Mouse (Mus musculus) liver, embryonic 15.5 days (tissue): Measurements from ENCODE around the gene Trib3. TPM values are rescaled to one million over a fixed set of nuclear protein-coding genes. Genes with fewer than 3 reads are reported as not detected.

Experiments
- ATAC-seq: fragments of 200-750 bp; cut with Nextera tagmentation; 2 replicates; pipeline ENCODE4 v1.8.0; 2017; ENCODE audit warnings: moderate number of reproducible peaks, mild to moderate bottlenecking, moderate library complexity; ENCODE audit not compliant: insufficient read depth
- H3K27ac ChIP-seq: fragments of 300-500 bp; sonication (generic); replicated peaks from 2 replicates; pipeline ENCODE4 v1.5.1; 2015; ENCODE audit warnings: mild to moderate bottlenecking, inconsistent platforms
- H3K27me3 ChIP-seq: fragments of 300-500 bp; sonication (generic); 2 replicates; pipeline ENCODE4 v1.6.1; 2015; ENCODE audit warnings: mild to moderate bottlenecking, inconsistent platforms
- H3K36me3 ChIP-seq: fragments of 300-500 bp; sonication (generic); replicated peaks from 2 replicates; pipeline ENCODE4 v1.6.1; 2015; ENCODE audit warnings: moderate library complexity, mild to moderate bottlenecking, inconsistent platforms
- H3K4me1 ChIP-seq: fragments of 300-500 bp; sonication (generic); replicated peaks from 2 replicates; pipeline ENCODE4 v1.6.1; 2015; ENCODE audit warnings: inconsistent platforms
- H3K4me2 ChIP-seq: fragments of 300-500 bp; sonication (generic); 2 replicates; pipeline ENCODE4 v1.6.1; 2015; ENCODE audit warnings: moderate library complexity, mild to moderate bottlenecking, inconsistent platforms
- H3K4me3 ChIP-seq: fragments of 300-500 bp; sonication (generic); replicated peaks from 2 replicates; pipeline ENCODE4 v1.5.1; 2015; ENCODE audit warnings: mild to moderate bottlenecking, inconsistent platforms
- H3K9ac ChIP-seq: fragments of 300-500 bp; sonication (generic); 2 replicates; pipeline ENCODE4 v1.6.1; 2015; ENCODE audit warnings: moderate library complexity, mild to moderate bottlenecking, inconsistent platforms
- H3K9me3 ChIP-seq: fragments of 300-500 bp; sonication (generic); replicated peaks from 2 replicates; pipeline ENCODE4 v1.6.1; 2016; ENCODE audit warnings: inconsistent platforms
- WGBS: fragments of 180-500 bp; shearing (Covaris S2); methylation state at CpG from one replicate; pipeline ENCODE4 v1.1.7; 2015; ENCODE audit warnings: mixed read lengths; ENCODE audit not compliant: insufficient replicate concordance; 5-methylcytosine and 5-hydroxymethylcytosine counted together
- polyA plus RNA-seq: library from polyadenylated mRNA; unstranded; fragments of >200 nt; fragmentation: Nextera tagmentation; extraction: Ambion mirVana; gene quantifications from 2 replicates; pipeline ENCODE4 v1.2.1, GENCODE M21; 2015

The Trib3 gene
- polyA plus RNA-seq, 1 experiment from 2014 or later, result 4.4 TPM

DNA sequence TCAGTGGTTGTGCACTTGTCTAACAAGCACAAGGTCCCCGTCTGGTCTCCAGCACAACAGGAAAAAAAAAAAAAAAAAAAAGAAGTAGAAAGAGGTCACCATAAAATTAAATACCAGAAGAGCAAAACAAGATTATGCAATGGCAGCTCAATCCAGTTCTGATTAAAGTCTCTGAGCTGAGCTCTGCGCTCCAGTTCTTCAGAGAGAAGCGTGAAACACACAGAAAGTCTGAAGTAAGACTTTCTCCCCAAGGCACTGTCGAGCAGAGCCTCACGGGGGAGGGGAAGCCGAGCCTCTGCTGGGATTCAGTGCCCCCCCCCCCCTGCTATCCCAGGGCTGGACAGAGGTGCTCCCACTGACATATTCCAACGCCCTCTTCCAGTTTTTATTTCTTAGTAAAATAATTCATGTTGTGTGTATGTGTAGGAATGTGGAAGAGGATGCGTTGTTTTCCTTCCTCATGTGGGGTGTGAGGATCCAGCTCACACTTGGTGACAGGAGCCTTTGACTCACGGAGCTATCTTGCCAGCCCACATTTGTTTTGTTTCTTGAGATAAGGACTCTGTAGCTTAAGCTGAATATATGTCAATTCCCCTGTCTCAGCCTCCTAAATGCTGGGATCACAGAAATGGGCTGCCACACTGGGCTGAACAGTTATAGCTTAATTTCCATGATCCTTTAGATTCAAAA, 3.1 kb upstream of the Trib3 start:
- no peaks in the 10 kb centered on the region for H3K9me3 ChIP-seq
- H3K36me3 ChIP-seq, result no peaks in the 10 kb centered on the region
- peak overlapping the region; percentile 29 for H3K4me3 ChIP-seq
- WGBS, result 15% methylated on average over 9 of the region's 9 CpGs
- H3K4me1 ChIP-seq, result peaks cover 67% of the 10 kb centered on the region
- peak overlapping the region; percentile 23; the same call in 1 of the 2 replicates for H3K9ac ChIP-seq
- peak overlapping the region; percentile 67 for H3K4me2 ChIP-seq
- peaks cover 9% of the 10 kb centered on the region; the same call in 1 of the 2 replicates for H3K27me3 ChIP-seq
- H3K27ac ChIP-seq, result peak overlapping the region; percentile 80
- peak; percentile 71 for ATAC-seq

DNA sequence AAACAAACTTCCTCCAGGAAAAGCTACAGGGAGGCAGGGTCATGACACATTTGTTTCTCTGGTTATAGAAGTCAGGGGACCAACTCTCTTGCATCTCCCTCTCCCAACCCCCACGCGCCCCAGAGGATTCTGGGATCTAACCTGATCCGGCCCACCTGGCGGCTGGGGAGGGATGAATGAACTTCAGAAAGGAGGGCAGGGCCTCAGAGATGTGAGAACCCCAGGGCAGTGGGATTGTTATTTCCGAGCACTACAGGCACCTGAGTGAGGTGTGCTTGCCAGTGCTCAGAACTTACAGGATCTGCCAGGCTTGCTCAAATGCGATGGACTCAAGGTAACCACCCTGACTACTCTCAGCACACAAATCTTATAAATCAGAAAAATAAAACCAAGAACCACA, 1.6 kb upstream of the Trib3 start:
- ATAC-seq, result no peak
- Histone ChIP-seq H3K27ac (no peak overlapping the region), H3K4me1 (peaks cover 67% of the 10 kb centered on the region), H3K4me2 (no peak overlapping the region), H3K9me3 (no peaks in the 10 kb centered on the region), H3K27me3 (peaks cover 9% of the 10 kb centered on the region; the same call in 1 of the 2 replicates), H3K36me3 (no peaks in the 10 kb centered on the region), H3K4me3 (no peak overlapping the region), H3K9ac (no peak overlapping the region)
- 84% methylated on average over 6 of the region's 6 CpGs for whole genome bisulfite sequencing

DNA sequence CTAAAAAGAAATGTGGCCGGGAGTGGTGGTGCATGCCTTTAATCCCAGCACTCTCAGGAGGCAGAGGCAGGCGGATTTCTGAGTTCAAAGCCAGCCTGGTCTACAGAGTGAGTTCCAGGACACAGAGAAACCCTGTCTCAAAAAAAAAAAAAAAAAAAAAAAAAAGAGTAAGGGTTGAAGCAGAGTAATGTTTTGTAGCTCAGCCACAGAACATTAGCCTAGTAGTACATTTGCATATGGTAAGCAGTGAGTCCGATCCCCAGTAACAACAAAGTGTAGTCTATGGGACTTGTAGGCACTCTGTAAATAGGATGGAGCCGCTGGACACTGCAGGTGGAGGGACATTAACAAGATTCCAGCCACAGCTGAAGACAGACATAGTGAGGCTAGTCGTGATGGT, 1.1 kb upstream of the Trib3 start:
- ATAC-seq, result no peak
- H3K9ac ChIP-seq, result no peak overlapping the region
- peaks cover 63% of the 10 kb centered on the region for H3K4me1 ChIP-seq
- H3K4me2 ChIP-seq, result no peak overlapping the region; the same call in 1 of the 2 replicates
- no peak overlapping the region for H3K27ac ChIP-seq
- H3K36me3 ChIP-seq, result no peaks in the 10 kb centered on the region
- 62% methylated on average over 5 of the region's 5 CpGs for WGBS
- H3K9me3 ChIP-seq, result no peaks in the 10 kb centered on the region
- H3K4me3 ChIP-seq, result no peak overlapping the region
- peaks cover 9% of the 10 kb centered on the region; the same call in 1 of the 2 replicates for H3K27me3 ChIP-seq

DNA sequence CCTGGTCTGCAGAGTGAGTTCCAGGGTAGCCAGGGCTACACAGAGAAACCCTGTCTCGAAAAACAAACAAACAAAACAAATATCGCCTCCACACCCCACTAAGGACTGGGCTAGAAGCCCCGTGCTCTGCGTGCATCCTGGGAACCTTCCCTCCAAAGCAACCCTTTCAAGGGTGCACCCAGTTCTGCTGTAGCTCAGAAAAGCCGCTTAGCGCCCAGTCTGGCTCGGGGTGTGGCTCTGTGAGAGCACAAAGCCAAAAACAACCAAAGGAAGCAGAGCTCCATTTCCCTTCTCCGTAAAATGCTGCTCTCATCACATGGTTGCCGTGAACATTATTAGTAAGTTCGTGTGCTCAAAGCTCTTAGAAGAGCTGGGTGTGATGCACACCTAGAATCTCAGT, 529 bp upstream of the Trib3 start:
- H3K4me1 ChIP-seq, result peaks cover 58% of the 10 kb centered on the region
- H3K27ac ChIP-seq, result no peak overlapping the region; the same call in 1 of the 2 replicates
- no peaks in the 10 kb centered on the region for H3K36me3 ChIP-seq
- peak overlapping the region; percentile 69 for H3K4me3 ChIP-seq
- H3K9ac ChIP-seq, result peak overlapping the region; percentile 75
- peaks cover 9% of the 10 kb centered on the region; the same call in 1 of the 2 replicates for H3K27me3 ChIP-seq
- no peaks in the 10 kb centered on the region for H3K9me3 ChIP-seq
- no peak for ATAC-seq
- H3K4me2 ChIP-seq, result peak overlapping the region; percentile 98
- 14% methylated on average over 10 of the region's 10 CpGs for WGBS

DNA sequence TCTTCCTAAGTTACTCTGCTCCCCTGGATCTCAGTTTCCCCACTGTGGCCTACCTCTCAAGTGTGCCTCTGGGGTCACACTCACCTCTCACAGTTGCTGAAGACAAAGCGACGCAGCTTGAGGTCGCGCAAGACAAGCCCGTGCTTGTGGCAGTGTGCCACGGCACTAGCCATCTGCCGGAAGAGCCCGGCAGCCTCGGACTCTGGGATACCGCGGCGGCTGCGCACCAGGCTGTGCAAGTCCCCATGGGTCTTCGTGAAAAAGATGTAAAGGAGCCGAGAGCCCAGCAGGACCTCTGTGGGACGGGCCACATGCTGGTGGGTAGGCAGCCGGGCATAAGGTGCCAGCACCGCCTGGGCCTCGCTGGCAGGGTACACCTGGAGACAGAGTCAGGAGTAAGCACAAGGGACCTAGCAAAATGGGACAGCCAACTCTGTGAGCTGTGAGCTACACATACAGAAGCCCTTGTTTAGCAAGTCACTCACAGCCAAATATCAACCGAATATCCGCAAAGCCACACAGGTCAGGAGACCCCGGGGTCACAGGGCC, 4.1 kb downstream of the Trib3 start:
- Histone ChIP-seq H3K36me3 (no peaks in the 10 kb centered on the region), H3K27ac (no peak overlapping the region), H3K9ac (no peak overlapping the region), H3K27me3 (peaks cover 18% of the 10 kb centered on the region; the same call in 1 of the 2 replicates), H3K4me3 (no peak overlapping the region), H3K9me3 (no peaks in the 10 kb centered on the region), H3K4me1 (peaks cover 26% of the 10 kb centered on the region), H3K4me2 (no peak overlapping the region)
- WGBS, result 84% methylated on average over 22 of the region's 22 CpGs
- no peak for ATAC-seq

DNA sequence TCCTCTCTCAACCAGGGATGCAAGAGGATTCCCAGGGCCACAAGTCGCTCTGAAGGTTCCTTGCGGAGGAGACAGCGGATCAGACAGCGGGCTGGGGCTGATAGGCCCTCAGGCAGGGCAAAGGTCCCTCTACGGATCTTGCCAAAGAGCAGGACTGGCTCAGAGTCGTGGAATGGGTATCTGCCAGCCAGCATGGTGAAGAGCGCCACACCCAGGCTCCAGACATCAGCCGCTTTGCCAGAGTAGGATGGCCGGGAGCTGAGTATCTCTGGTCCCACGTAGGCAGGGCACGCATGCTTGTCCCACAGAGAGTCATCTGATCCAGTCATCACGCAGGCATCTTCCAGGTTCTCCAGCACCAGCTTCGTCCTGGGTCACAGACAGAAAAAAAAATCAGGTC, 5.5 kb downstream of the Trib3 start:
- H3K4me2 ChIP-seq, result no peak overlapping the region
- no peak overlapping the region for H3K9ac ChIP-seq
- peaks cover 21% of the 10 kb centered on the region for H3K4me1 ChIP-seq
- H3K4me3 ChIP-seq, result no peak overlapping the region
- H3K9me3 ChIP-seq, result no peaks in the 10 kb centered on the region
- WGBS, result 79% methylated on average over 13 of the region's 13 CpGs
- peaks cover 21% of the 10 kb centered on the region; the same call in 1 of the 2 replicates for H3K27me3 ChIP-seq
- no peak for ATAC-seq
- no peak overlapping the region for H3K27ac ChIP-seq
- no peaks in the 10 kb centered on the region for H3K36me3 ChIP-seq

DNA sequence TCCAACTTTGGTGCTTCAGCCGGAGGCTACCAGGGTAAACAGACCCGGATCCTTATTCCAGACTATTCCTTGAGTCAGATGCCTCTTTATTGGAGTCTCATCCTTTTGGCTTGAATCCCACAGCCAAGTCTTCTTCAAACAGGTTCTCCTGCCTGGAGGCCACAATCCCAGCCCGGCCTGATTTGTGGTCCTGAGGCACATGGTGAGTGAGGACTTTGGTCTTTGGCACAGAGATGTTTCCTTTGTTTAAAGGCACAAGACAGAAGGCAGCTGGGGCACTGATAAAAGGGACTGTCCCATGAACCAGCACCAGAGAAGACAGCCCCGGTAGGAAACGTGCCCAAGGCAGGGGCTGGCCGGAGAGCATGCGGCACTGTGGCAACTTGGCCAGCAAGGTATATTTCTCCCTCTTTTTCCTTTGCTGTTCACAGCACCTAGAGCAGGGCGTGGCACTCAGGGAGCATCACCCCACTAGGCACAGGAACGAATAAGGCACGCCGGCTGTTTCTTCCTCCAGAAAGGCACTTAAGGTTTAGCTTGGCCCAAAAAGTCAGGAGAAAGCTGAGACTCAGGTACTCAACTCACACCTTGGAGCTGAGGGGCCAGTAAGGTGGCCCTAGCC, 6.1 kb downstream of the Trib3 start:
- Histone ChIP-seq H3K27me3 (peaks cover 15% of the 10 kb centered on the region; the same call in 1 of the 2 replicates), H3K9me3 (no peaks in the 10 kb centered on the region), H3K4me1 (peaks cover 20% of the 10 kb centered on the region), H3K36me3 (no peaks in the 10 kb centered on the region), H3K4me3 (no peak overlapping the region), H3K9ac (no peak overlapping the region), H3K4me2 (no peak overlapping the region), H3K27ac (no peak overlapping the region)
- no peak for ATAC-seq
- WGBS, result 82% methylated on average over 11 of the region's 11 CpGs

DNA sequence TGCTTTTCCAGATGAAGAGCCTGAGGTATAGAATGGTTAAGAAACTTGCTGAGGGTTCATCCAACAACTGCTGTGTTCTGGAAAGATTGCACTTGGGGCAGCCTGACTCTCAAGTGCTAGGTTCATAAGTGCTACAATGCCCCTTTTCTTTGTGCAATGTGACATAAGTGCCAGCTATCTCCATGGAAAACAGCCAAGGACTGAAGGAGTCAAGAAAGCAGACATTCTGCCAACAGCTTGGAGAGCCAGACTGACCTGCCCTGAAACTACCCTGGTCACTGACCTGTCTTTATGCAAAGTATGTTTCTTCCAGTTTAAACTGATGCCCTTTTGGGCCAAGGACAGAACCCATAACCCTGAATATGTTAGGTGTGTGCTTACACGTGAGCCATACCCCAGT, 7.0 kb downstream of the Trib3 start:
- Histone ChIP-seq H3K36me3 (no peaks in the 10 kb centered on the region), H3K4me2 (no peak overlapping the region), H3K9me3 (no peaks in the 10 kb centered on the region), H3K9ac (no peak overlapping the region), H3K27me3 (peaks cover 12% of the 10 kb centered on the region; the same call in 1 of the 2 replicates), H3K4me1 (peaks cover 18% of the 10 kb centered on the region), H3K4me3 (no peak overlapping the region), H3K27ac (no peak overlapping the region)
- no peak for ATAC-seq
- WGBS, result 76% methylated on average over 1 of the region's 1 CpGs

DNA sequence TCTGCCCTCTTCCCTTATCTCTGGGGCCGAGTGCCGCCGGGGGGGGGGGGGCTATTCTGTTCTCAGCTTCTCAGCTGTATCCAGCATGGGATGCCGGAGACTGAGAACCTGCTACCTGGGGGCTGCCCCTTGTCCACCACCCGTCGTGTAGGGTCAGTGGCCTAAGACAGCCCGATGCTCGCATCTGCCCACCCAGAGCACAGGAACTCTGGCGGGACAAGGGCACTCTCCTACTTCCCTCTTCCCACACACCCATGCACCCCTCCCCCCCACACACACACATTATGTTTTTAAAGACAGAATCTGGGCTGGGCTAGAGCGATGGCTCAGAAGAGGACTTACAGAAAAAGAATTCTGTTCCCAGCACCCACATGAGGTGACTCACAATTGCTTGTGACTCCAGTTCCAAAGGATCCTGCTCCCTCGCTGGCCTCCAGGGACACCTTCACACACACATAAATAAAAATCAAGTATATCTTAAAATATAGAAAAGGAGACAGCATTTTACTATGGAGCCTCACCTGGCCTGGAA, 8.5 kb downstream of the Trib3 start:
- Histone ChIP-seq H3K36me3 (no peaks in the 10 kb centered on the region), H3K9me3 (no peaks in the 10 kb centered on the region), H3K4me3 (no peak overlapping the region), H3K27me3 (peaks cover 12% of the 10 kb centered on the region; the same call in 1 of the 2 replicates), H3K27ac (no peak overlapping the region), H3K9ac (no peak overlapping the region), H3K4me1 (peaks cover 31% of the 10 kb centered on the region), H3K4me2 (no peak overlapping the region)
- no peak for ATAC-seq
- 27% methylated on average over 11 of the region's 11 CpGs for WGBS

DNA sequence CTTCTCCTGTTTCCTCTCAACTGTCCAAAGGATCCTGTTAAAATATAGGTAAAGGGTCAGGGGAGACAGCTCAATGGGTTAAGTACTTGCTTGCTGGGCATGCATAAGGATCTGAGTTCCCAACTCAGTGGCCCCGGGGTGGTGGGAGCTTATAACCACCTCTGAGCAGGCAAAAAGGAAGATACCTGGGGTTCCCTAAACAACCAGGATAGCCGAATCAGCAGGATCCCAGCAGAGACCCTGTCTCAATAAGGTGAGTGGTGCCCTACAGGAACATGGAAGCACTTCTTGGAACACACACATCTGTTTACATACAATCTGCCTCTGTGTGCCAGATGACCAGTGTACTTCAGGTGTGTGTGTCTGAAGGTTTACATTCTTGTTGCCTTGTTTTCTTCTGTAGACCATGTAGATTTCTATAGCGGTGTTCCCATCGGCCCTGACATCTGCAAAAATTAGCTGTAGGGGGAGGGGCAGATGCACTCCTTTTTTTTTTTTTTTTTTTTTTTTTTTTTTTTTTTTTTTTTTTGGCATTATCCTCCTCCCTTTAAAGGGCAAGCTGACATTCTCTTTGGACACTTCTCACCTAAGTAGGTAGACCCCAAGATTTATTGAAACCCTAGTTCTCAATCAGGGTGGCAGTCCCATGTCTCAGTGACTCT, 10.4 kb downstream of the Trib3 start:
- Histone ChIP-seq H3K4me3 (no peak overlapping the region), H3K4me1 (peaks cover 48% of the 10 kb centered on the region), H3K36me3 (peaks cover 16% of the 10 kb centered on the region), H3K27me3 (peaks cover 12% of the 10 kb centered on the region; the same call in 1 of the 2 replicates), H3K27ac (no peak overlapping the region), H3K4me2 (no peak overlapping the region), H3K9me3 (no peaks in the 10 kb centered on the region), H3K9ac (no peak overlapping the region)
- no peak for ATAC-seq
- WGBS, result 64% methylated on average over 4 of the region's 4 CpGs
